Mouse (Mus musculus): ENCODE data around the gene Reg4. TPM values are rescaled to one million over a fixed set of nuclear protein-coding genes. Genes with fewer than 3 reads are reported as not detected.

Gene Reg4
- 0.31 and 0.49 TPM in 2 replicates for polyA plus RNA-seq (2015; fragmentation: Nextera tagmentation; extraction: Ambion mirVana)

GRCm38 (mm10) chr3:98221856-98222255 lies at the start of gene Reg4:
TSS of gene Reg4 (plus strand) at chr3:98222156.
- no peak for TF ChIP-seq CTCF (IDR thresholded peaks at IDR 0.05; ENCODE audit: low read depth)
- 77% methylated on average over 8 of the region's 8 CpGs for WGBS
- no peak for ATAC-seq (replicated peaks; ENCODE audit: low FRiP score, low read depth)
- no peaks in the 10 kb centered on the region for H3K27me3 ChIP-seq (ENCODE audit: insufficient read depth, low read length)
- no peaks in the 10 kb centered on the region for H3K9me3 ChIP-seq (replicated peaks; ENCODE audit: low read length)
- no peak for DNase-seq (ENCODE audit: low spot score)
- H3K27ac ChIP-seq = no peak within 1 kb of the TSS
- H3K36me3 ChIP-seq (ENCODE audit: insufficient read depth, low read length) = no peaks in the 10 kb centered on the region
- no peak within 1 kb of the TSS for H3K4me3 ChIP-seq (replicated peaks; ENCODE audit: low read depth, low read length)
- H3K4me1 ChIP-seq (replicated peaks; ENCODE audit: insufficient read depth, low read length) = no peaks in the 10 kb centered on the region; the same call in 1 of the 2 replicates
- H3K9ac ChIP-seq (ENCODE audit: low read depth, low read length) = no peak within 1 kb of the TSS
- no peak within 1 kb of the TSS for H3K4me2 ChIP-seq (ENCODE audit: low read length)

- no peaks in the 10 kb centered on the region for H3K4me1 ChIP-seq (replicated peaks; ENCODE audit: insufficient read depth, low read length)
- 69% methylated on average over 4 of the region's 4 CpGs for WGBS
- TF ChIP-seq CTCF (IDR thresholded peaks at IDR 0.05; ENCODE audit: low read depth) = no peak
- H3K36me3 ChIP-seq (ENCODE audit: insufficient read depth, low read length) = no peaks in the 10 kb centered on the region
- DNase-seq (ENCODE audit: low spot score) (no peak), ATAC-seq (replicated peaks; ENCODE audit: low FRiP score, low read depth) (no peak)
- H3K4me2 ChIP-seq (ENCODE audit: low read length) = no peak overlapping the region
- H3K27me3 ChIP-seq (ENCODE audit: insufficient read depth, low read length) = no peaks in the 10 kb centered on the region
- no peaks in the 10 kb centered on the region for H3K9me3 ChIP-seq (replicated peaks; ENCODE audit: low read length)
- H3K4me3 ChIP-seq (replicated peaks; ENCODE audit: low read depth, low read length) = no peak overlapping the region
- no peak overlapping the region for H3K9ac ChIP-seq (ENCODE audit: low read depth, low read length)
- H3K27ac ChIP-seq = no peak overlapping the region
Observed at GRCm38 (mm10) chr3:98178340-98178739, 43.6 kb upstream of the Reg4 start.

- Histone ChIP-seq H3K4me1 (replicated peaks; ENCODE audit: insufficient read depth, low read length) (no peaks in the 10 kb centered on the region), H3K4me2 (ENCODE audit: low read length) (no peak overlapping the region), H3K27ac (no peak overlapping the region), H3K27me3 (ENCODE audit: insufficient read depth, low read length) (no peaks in the 10 kb centered on the region), H3K9me3 (replicated peaks; ENCODE audit: low read length) (no peaks in the 10 kb centered on the region), H3K36me3 (ENCODE audit: insufficient read depth, low read length) (no peaks in the 10 kb centered on the region), H3K9ac (ENCODE audit: low read depth, low read length) (no peak overlapping the region), H3K4me3 (replicated peaks; ENCODE audit: low read depth, low read length) (no peak overlapping the region)
- TF ChIP-seq CTCF (IDR thresholded peaks at IDR 0.05; ENCODE audit: low read depth) = peak; percentile 84
- DNase-seq (ENCODE audit: low spot score) (peak; percentile 69), ATAC-seq (replicated peaks; ENCODE audit: low FRiP score, low read depth) (no peak)
- 32% methylated on average over 7 of the region's 7 CpGs for WGBS
Observed at GRCm38 (mm10) chr3:98180805-98181204, 41.2 kb upstream of the Reg4 start.

- no peaks in the 10 kb centered on the region for H3K4me1 ChIP-seq (replicated peaks; ENCODE audit: insufficient read depth, low read length)
- DNase-seq (ENCODE audit: low spot score) = no peak
- H3K4me2 ChIP-seq (ENCODE audit: low read length) = no peak overlapping the region
- WGBS = 52% methylated on average over 9 of the region's 10 CpGs
- H3K4me3 ChIP-seq (replicated peaks; ENCODE audit: low read depth, low read length) = no peak overlapping the region
- H3K27ac ChIP-seq = no peak overlapping the region
- H3K9ac ChIP-seq (ENCODE audit: low read depth, low read length) = no peak overlapping the region
- no peaks in the 10 kb centered on the region for H3K36me3 ChIP-seq (ENCODE audit: insufficient read depth, low read length)
- no peaks in the 10 kb centered on the region for H3K27me3 ChIP-seq (ENCODE audit: insufficient read depth, low read length)
- TF ChIP-seq CTCF (IDR thresholded peaks at IDR 0.05; ENCODE audit: low read depth) = no peak
- ATAC-seq (replicated peaks; ENCODE audit: low FRiP score, low read depth) = no peak
- H3K9me3 ChIP-seq (replicated peaks; ENCODE audit: low read length) = no peaks in the 10 kb centered on the region
Observed at GRCm38 (mm10) chr3:98185163-98185714, 36.7 kb upstream of the Reg4 start.

GRCm38 (mm10) chr3:98187777-98188176 lies 34.2 kb upstream of the Reg4 start:
- TF ChIP-seq CTCF (IDR thresholded peaks at IDR 0.05; ENCODE audit: low read depth) = no peak
- H3K9ac ChIP-seq (ENCODE audit: low read depth, low read length) = no peak overlapping the region
- no peaks in the 10 kb centered on the region for H3K4me1 ChIP-seq (replicated peaks; ENCODE audit: insufficient read depth, low read length)
- H3K4me3 ChIP-seq (replicated peaks; ENCODE audit: low read depth, low read length) = no peak overlapping the region
- WGBS = 82% methylated on average over 3 of the region's 3 CpGs
- H3K36me3 ChIP-seq (ENCODE audit: insufficient read depth, low read length) = no peaks in the 10 kb centered on the region
- H3K4me2 ChIP-seq (ENCODE audit: low read length) = no peak overlapping the region
- no peaks in the 10 kb centered on the region for H3K9me3 ChIP-seq (replicated peaks; ENCODE audit: low read length)
- DNase-seq (ENCODE audit: low spot score) = no peak
- ATAC-seq (replicated peaks; ENCODE audit: low FRiP score, low read depth) = no peak
- no peak overlapping the region for H3K27ac ChIP-seq
- H3K27me3 ChIP-seq (ENCODE audit: insufficient read depth, low read length) = no peaks in the 10 kb centered on the region

GRCm38 (mm10) chr3:98197711-98198532 lies 24.0 kb upstream of the Reg4 start:
- DNase-seq (ENCODE audit: low spot score) (peak; percentile 65), ATAC-seq (replicated peaks; ENCODE audit: low FRiP score, low read depth) (no peak; the same call in 1 of the 2 replicates)
- no peaks in the 10 kb centered on the region for H3K9me3 ChIP-seq (replicated peaks; ENCODE audit: low read length)
- no peak overlapping the region for H3K9ac ChIP-seq (ENCODE audit: low read depth, low read length)
- TF ChIP-seq CTCF (IDR thresholded peaks at IDR 0.05; ENCODE audit: low read depth) = no peak
- H3K4me2 ChIP-seq (ENCODE audit: low read length) = no peak overlapping the region
- peaks cover 5% of the 10 kb centered on the region; the same call in 1 of the 2 replicates for H3K4me1 ChIP-seq (replicated peaks; ENCODE audit: insufficient read depth, low read length)
- H3K27me3 ChIP-seq (ENCODE audit: insufficient read depth, low read length) = no peaks in the 10 kb centered on the region
- no peaks in the 10 kb centered on the region for H3K36me3 ChIP-seq (ENCODE audit: insufficient read depth, low read length)
- no peak overlapping the region for H3K4me3 ChIP-seq (replicated peaks; ENCODE audit: low read depth, low read length)
- peak overlapping the region; percentile 72 for H3K27ac ChIP-seq
- WGBS = 13% methylated on average over 9 of the region's 9 CpGs
